Mouse (Mus musculus) heart, postnatal 0 days (tissue): ENCODE results near the gene Hbq1b. TPM values are rescaled to one million over a fixed set of nuclear protein-coding genes. Genes with fewer than 3 reads are reported as not detected.

Source experiments
- ATAC-seq: fragments of 200-750 bp; cut with Nextera tagmentation; 2 replicates; pipeline ENCODE4 v1.8.0; 2017; ENCODE audit warnings: low read depth, moderate number of reproducible peaks, moderate library complexity; ENCODE audit not compliant: insufficient read depth
- DNase-seq: peaks from one replicate; pipeline ENCODE4 v3.0.0-alpha.2; 2016; ENCODE audit warnings: low spot score
- H3K27ac ChIP-seq: fragments of 300-500 bp; sonication (generic); 2 replicates; pipeline ENCODE4 v1.5.1; 2014; ENCODE audit warnings: low read depth, mild to moderate bottlenecking
- H3K27me3 ChIP-seq: fragments of 300-500 bp; sonication (generic); 2 replicates; pipeline ENCODE4 v1.6.1; 2014; ENCODE audit warnings: low read length, mixed read lengths; ENCODE audit not compliant: control insufficient read depth, insufficient read depth
- H3K36me3 ChIP-seq: fragments of 300-500 bp; sonication (generic); replicated peaks from 2 replicates; pipeline ENCODE4 v1.6.1; 2014; ENCODE audit warnings: low read length, mixed read lengths; ENCODE audit not compliant: control insufficient read depth, insufficient read depth
- H3K4me1 ChIP-seq: fragments of 300-500 bp; sonication (generic); 2 replicates; pipeline ENCODE4 v1.6.1; 2014; ENCODE audit warnings: antibody characterized with exemption; ENCODE audit not compliant: control insufficient read depth, insufficient read depth
- H3K4me2 ChIP-seq: fragments of 300-500 bp; sonication (generic); 2 replicates; pipeline ENCODE4 v1.6.1; 2014; ENCODE audit warnings: low read depth, mild to moderate bottlenecking, low read length, moderate library complexity
- H3K4me3 ChIP-seq: fragments of 300-500 bp; sonication (generic); 2 replicates; pipeline ENCODE4 v1.5.1; 2014; ENCODE audit warnings: low read depth, low read length
- H3K9ac ChIP-seq: fragments of 300-500 bp; sonication (generic); replicated peaks from 2 replicates; pipeline ENCODE4 v1.6.1; 2014; ENCODE audit warnings: low read depth, low read length, mixed read lengths
- H3K9me3 ChIP-seq: fragments of 300-500 bp; sonication (generic); replicated peaks from 2 replicates; pipeline ENCODE4 v1.6.1; 2016; ENCODE audit warnings: low read length; ENCODE audit not compliant: control insufficient read depth
- CTCF ChIP-seq: IDR thresholded peaks from 2 replicates; pipeline ENCODE4 v1.5.1; 2016; ENCODE audit warnings: antibody characterized with exemption, control low read depth, low read depth
- EP300 ChIP-seq: IDR thresholded peaks from 2 replicates; pipeline ENCODE4 v1.6.1; 2016; ENCODE audit warnings: antibody characterized with exemption, low read depth
- WGBS: fragments of 180-500 bp; shearing (Covaris S2); extraction: QIAGEN DNeasy Blood & Tissue Kit; methylation state at CpG from one replicate; pipeline ENCODE4 v1.1.7; 2014; 5-methylcytosine and 5-hydroxymethylcytosine counted together
- polyA plus RNA-seq: library from polyadenylated mRNA; unstranded; fragments of >200 nt; fragmentation: Nextera tagmentation; extraction: Ambion mirVana; gene quantifications from 2 replicates; pipeline ENCODE4 v1.2.1, GENCODE M21; 2015
- total RNA-seq: library from RNA; depleted of rRNA; stranded (reverse); fragments of >200 nt; gene quantifications from 2 replicates; pipeline ENCODE4 v1.2.3, GENCODE M21; 2014; ENCODE audit warnings: low replicate concordance

Hbq1b gene
- total and polyA plus RNA-seq, 2 experiments from 2014 or later: 0.90 TPM; not detected in 1

DNA sequence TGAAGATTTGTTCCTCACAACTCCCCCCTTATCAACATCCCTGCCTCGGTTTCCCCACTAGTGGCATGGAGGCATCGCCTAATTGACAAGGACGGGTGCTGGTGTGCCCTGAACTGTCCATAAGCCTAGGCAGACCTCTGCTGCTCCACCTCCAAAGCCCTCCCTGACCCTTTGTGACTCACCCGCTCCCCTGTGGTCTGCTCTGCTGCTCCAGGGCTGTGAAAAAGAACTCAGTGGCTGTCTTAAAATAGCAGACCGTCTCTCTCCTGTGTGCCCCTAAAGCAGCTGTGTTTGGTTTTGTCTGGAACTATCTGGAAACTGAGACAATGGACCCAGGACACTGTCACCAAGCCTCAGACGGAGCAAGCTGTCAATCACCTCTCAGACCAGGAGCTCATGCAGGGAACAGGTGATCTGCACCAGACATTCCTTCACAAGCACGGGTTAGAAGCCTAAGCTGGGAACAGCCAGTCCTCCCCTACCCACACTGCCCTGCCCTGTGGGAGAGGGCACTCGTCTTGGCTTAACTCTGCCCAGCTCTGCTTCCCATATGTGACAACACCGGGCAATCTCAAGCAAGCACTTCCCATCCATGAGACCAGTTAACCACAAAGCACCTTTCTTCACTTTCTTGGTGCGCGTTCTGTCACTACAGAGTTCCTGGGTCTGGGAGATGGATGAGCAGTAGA is 33.9 kb downstream of the Hbq1b start:
- no peaks in the 10 kb centered on the region for H3K4me1 ChIP-seq
- ATAC-seq: no peak

DNA sequence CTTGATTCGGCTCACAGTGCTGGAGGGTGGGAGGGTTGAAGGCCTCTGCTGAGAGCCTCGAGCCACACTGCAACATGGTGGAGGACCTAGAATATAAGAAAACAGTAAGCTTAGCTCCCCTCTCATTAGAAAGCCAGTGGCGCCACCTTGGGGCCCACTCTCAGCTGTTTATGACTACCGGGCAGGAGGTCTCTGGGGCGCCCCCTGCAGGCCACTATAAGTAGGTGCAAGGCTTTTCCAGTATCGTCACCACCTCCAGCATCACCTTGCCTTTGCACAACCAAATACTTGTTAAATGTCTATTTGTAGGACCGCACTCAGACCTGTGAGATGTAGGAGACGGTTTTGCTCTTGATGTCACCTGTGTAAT is 34.4 kb downstream of the Hbq1b start:
- ATAC-seq: no peak
- H3K4me3 ChIP-seq: no peak overlapping the region

More for the DNA sequence above, 33.9 kb downstream of the Hbq1b start:
- H3K9me3 ChIP-seq: no peaks in the 10 kb centered on the region
- no peaks in the 10 kb centered on the region for H3K36me3 ChIP-seq
- no peak for DNase-seq
- no peak for TF ChIP-seq CTCF
- TF ChIP-seq EP300: no peak
- WGBS: 49% methylated on average over 11 of the region's 11 CpGs
- no peak overlapping the region for H3K9ac ChIP-seq
- H3K27ac ChIP-seq: no peak overlapping the region
- no peak overlapping the region for H3K4me2 ChIP-seq
- no peak overlapping the region for H3K4me3 ChIP-seq
- no peaks in the 10 kb centered on the region for H3K27me3 ChIP-seq

DNA sequence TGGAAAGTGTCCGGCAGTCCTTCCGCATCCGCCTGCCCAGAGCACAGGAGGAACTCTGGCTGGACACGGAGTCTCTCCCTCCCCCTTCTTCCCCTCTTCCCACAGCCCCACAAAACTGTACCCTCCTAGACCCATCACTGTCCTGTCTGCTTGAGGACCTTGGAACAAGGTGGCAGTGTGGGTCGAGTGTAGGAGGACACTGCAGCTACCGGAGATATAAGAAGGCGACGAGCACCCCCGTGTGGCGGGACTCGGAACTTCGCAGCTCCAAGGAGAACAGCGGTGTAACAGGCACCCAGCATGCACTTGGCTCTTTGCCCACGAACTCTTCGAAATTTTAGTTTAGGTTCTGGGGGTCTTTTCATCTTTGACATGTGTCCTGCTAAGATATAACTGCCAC is 37.8 kb downstream of the Hbq1b start:
- peak; percentile 87 for TF ChIP-seq CTCF
- TF ChIP-seq EP300: no peak
- peak overlapping the region; percentile 47 for H3K4me2 ChIP-seq
- DNase-seq: peak; percentile 81
- WGBS: 7% methylated on average over 15 of the region's 15 CpGs
- H3K4me1 ChIP-seq: no peaks in the 10 kb centered on the region
- no peaks in the 10 kb centered on the region for H3K36me3 ChIP-seq
- ATAC-seq: peak; percentile 87
- H3K9me3 ChIP-seq: no peaks in the 10 kb centered on the region
- H3K9ac ChIP-seq: no peak overlapping the region
- H3K27ac ChIP-seq: no peak overlapping the region
- H3K4me3 ChIP-seq: peak overlapping the region; percentile 10
- H3K27me3 ChIP-seq: no peaks in the 10 kb centered on the region

More for the DNA sequence above, 34.4 kb downstream of the Hbq1b start:
- H3K4me1 ChIP-seq: no peaks in the 10 kb centered on the region
- peak; percentile 26 for DNase-seq
- no peak overlapping the region for H3K9ac ChIP-seq
- H3K27me3 ChIP-seq: no peaks in the 10 kb centered on the region
- no peak overlapping the region for H3K4me2 ChIP-seq
- H3K9me3 ChIP-seq: no peaks in the 10 kb centered on the region
- no peaks in the 10 kb centered on the region for H3K36me3 ChIP-seq
- WGBS: 33% methylated on average over 8 of the region's 8 CpGs
- H3K27ac ChIP-seq: no peak overlapping the region
- TF ChIP-seq EP300: no peak
- peak; percentile 77 for TF ChIP-seq CTCF

DNA sequence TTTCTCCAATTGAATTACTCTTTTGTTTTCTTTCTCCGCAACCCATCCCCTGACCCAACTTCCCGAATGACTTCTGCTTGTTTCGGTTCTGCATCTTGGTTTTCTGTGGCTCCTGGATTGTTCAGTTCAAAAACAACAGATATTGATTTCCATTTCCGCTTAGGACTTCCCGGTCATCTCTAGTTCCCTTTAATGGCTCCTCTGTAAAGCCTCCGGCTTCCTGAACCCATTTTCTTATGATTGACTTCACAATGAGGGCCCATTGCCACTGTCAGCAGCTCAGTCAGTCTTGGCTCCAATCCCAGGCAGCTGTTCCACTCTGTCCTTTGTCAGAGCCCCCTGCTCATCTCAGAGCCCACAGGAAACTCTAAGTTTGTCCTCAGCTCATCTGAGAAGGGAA is 44.3 kb downstream of the Hbq1b start:
- ATAC-seq (no peak), DNase-seq (peak; percentile 45)
- Histone ChIP-seq H3K27ac (no peak overlapping the region), H3K9ac (no peak overlapping the region), H3K36me3 (no peaks in the 10 kb centered on the region), H3K4me2 (no peak overlapping the region), H3K9me3 (no peaks in the 10 kb centered on the region), H3K27me3 (no peaks in the 10 kb centered on the region), H3K4me3 (no peak overlapping the region), H3K4me1 (no peaks in the 10 kb centered on the region)
- WGBS: 37% methylated on average over 6 of the region's 6 CpGs
- TF ChIP-seq CTCF (no peak), EP300 (no peak)

- H3K9me3 ChIP-seq: 0 out of 2 replicates have a peak, but pooled peaks cover 3% of the 10 kb centered on the region
- no peak overlapping the region for H3K4me3 ChIP-seq
- TF ChIP-seq CTCF: no peak
- no peak for TF ChIP-seq EP300
- no peak for ATAC-seq
- H3K9ac ChIP-seq: no peak overlapping the region
- H3K4me2 ChIP-seq: no peak overlapping the region
- H3K36me3 ChIP-seq: no peaks in the 10 kb centered on the region
- no peaks in the 10 kb centered on the region for H3K27me3 ChIP-seq
- H3K4me1 ChIP-seq: no peaks in the 10 kb centered on the region
- WGBS: 45% methylated on average over 5 of the region's 5 CpGs
- DNase-seq: no peak
- H3K27ac ChIP-seq: no peak overlapping the region
These were observed 45.1 kb downstream of the Hbq1b start for GRCm38 (mm10) chr11:32331861-32332260.

- WGBS: 67% methylated on average over 2 of the region's 2 CpGs
- Histone ChIP-seq H3K9ac (no peak overlapping the region), H3K4me3 (no peak overlapping the region), H3K27ac (no peak overlapping the region), H3K4me1 (no peaks in the 10 kb centered on the region), H3K4me2 (no peak overlapping the region), H3K27me3 (no peaks in the 10 kb centered on the region), H3K9me3 (0 out of 2 replicates have a peak, but pooled peaks cover 5% of the 10 kb centered on the region), H3K36me3 (no peaks in the 10 kb centered on the region)
- ATAC-seq: no peak
- TF ChIP-seq EP300 (no peak), CTCF (no peak)
- DNase-seq: no peak
These were observed 46.5 kb downstream of the Hbq1b start for GRCm38 (mm10) chr11:32333235-32333634.
